ENCODE assay signal across 8 mouse cellular contexts in genomic region chr2:10788509-10788908, GRCm38 (mm10).
DNase-seq lines count a peak whose midpoint lies in the region; ATAC-seq lines count a peak whose summit lies in the region.

No protein-coding gene starts in this region.

- no peak for ATAC-seq in megakaryocyte-erythroid progenitor cell, adult 5-6 weeks (replicated peaks; ENCODE audit: low FRiP score, low TSS enrichment, poor library complexity, severe bottlenecking)

- DNase-seq in retina, embryonic 14.5 days (ENCODE audit: low spot score), result peak; percentile 22
- no peak for DNase-seq in retina, postnatal 1 day
- peak; percentile 60 to 67 for DNase-seq in cerebellum, postnatal 36 days
- peak; percentile 70 to 77 for DNase-seq in heart, postnatal 10 days
- DNase-seq in left cerebral cortex, postnatal 4 days, result peak; percentile 57
- DNase-seq in right cerebral cortex, postnatal 14 days, result peak; percentile 40
- DNase-seq in kidney, postnatal 14 days, result no peak

- intact Hi-C loops in heart, postnatal 10 days (cut with DNase I), result no loop called here
- intact Hi-C loops in left cerebral cortex, postnatal 4 days (cut with DNase I), result loop anchor here (5.0 kb wide), 1 partner anchor 269 kb away; no protein-coding TSS in a partner anchor

Comparison
In these comparisons a context has a peak if more than half of its experiments do, and no peak if none do; other contexts are left out.
1. DNase-seq: peak in retina, embryonic 14.5 days (single experiment), cerebellum, postnatal 36 days (2 of 2), heart, postnatal 10 days (2 of 2), left cerebral cortex, postnatal 4 days (single experiment) and right cerebral cortex, postnatal 14 days (single experiment); none in retina, postnatal 1 day (single experiment) and kidney, postnatal 14 days (single experiment).